Mouse (Mus musculus) liver, embryonic 15.5 days (tissue): ENCODE measurements around the gene Apip. TPM values are rescaled to one million over a fixed set of nuclear protein-coding genes. Genes with fewer than 3 reads are reported as not detected.

Experiments
- ATAC-seq: fragments of 200-750 bp; cut with Nextera tagmentation; 2 replicates; pipeline ENCODE4 v1.8.0; 2017; ENCODE audit warnings: moderate number of reproducible peaks, mild to moderate bottlenecking, moderate library complexity; ENCODE audit not compliant: insufficient read depth
- H3K27ac ChIP-seq: fragments of 300-500 bp; sonication (generic); replicated peaks from 2 replicates; pipeline ENCODE4 v1.5.1; 2015; ENCODE audit warnings: mild to moderate bottlenecking, inconsistent platforms
- H3K27me3 ChIP-seq: fragments of 300-500 bp; sonication (generic); 2 replicates; pipeline ENCODE4 v1.6.1; 2015; ENCODE audit warnings: mild to moderate bottlenecking, inconsistent platforms
- H3K36me3 ChIP-seq: fragments of 300-500 bp; sonication (generic); replicated peaks from 2 replicates; pipeline ENCODE4 v1.6.1; 2015; ENCODE audit warnings: moderate library complexity, mild to moderate bottlenecking, inconsistent platforms
- H3K4me1 ChIP-seq: fragments of 300-500 bp; sonication (generic); replicated peaks from 2 replicates; pipeline ENCODE4 v1.6.1; 2015; ENCODE audit warnings: inconsistent platforms
- H3K4me2 ChIP-seq: fragments of 300-500 bp; sonication (generic); 2 replicates; pipeline ENCODE4 v1.6.1; 2015; ENCODE audit warnings: moderate library complexity, mild to moderate bottlenecking, inconsistent platforms
- H3K4me3 ChIP-seq: fragments of 300-500 bp; sonication (generic); replicated peaks from 2 replicates; pipeline ENCODE4 v1.5.1; 2015; ENCODE audit warnings: mild to moderate bottlenecking, inconsistent platforms
- H3K9ac ChIP-seq: fragments of 300-500 bp; sonication (generic); 2 replicates; pipeline ENCODE4 v1.6.1; 2015; ENCODE audit warnings: moderate library complexity, mild to moderate bottlenecking, inconsistent platforms
- H3K9me3 ChIP-seq: fragments of 300-500 bp; sonication (generic); replicated peaks from 2 replicates; pipeline ENCODE4 v1.6.1; 2016; ENCODE audit warnings: inconsistent platforms
- WGBS: fragments of 180-500 bp; shearing (Covaris S2); methylation state at CpG from one replicate; pipeline ENCODE4 v1.1.7; 2015; ENCODE audit warnings: mixed read lengths; ENCODE audit not compliant: insufficient replicate concordance; 5-methylcytosine and 5-hydroxymethylcytosine counted together
- polyA plus RNA-seq: library from polyadenylated mRNA; unstranded; fragments of >200 nt; fragmentation: Nextera tagmentation; extraction: Ambion mirVana; gene quantifications from 2 replicates; pipeline ENCODE4 v1.2.1, GENCODE M21; 2015

Apip gene
- polyA plus RNA-seq, 1 experiment from 2014 or later = 37.3 TPM

GRCm38 (mm10) chr2:103068602-103069001 lies 4.9 kb upstream of the Apip start:
- Histone ChIP-seq H3K36me3 (no peaks in the 10 kb centered on the region), H3K9ac (no peak overlapping the region), H3K27ac (no peak overlapping the region), H3K9me3 (no peaks in the 10 kb centered on the region), H3K27me3 (no peaks in the 10 kb centered on the region), H3K4me3 (no peak overlapping the region), H3K4me2 (no peak overlapping the region), H3K4me1 (peaks cover 28% of the 10 kb centered on the region)
- WGBS = 50% methylated on average over 1 of the region's 1 CpGs
- no peak for ATAC-seq

DNA sequence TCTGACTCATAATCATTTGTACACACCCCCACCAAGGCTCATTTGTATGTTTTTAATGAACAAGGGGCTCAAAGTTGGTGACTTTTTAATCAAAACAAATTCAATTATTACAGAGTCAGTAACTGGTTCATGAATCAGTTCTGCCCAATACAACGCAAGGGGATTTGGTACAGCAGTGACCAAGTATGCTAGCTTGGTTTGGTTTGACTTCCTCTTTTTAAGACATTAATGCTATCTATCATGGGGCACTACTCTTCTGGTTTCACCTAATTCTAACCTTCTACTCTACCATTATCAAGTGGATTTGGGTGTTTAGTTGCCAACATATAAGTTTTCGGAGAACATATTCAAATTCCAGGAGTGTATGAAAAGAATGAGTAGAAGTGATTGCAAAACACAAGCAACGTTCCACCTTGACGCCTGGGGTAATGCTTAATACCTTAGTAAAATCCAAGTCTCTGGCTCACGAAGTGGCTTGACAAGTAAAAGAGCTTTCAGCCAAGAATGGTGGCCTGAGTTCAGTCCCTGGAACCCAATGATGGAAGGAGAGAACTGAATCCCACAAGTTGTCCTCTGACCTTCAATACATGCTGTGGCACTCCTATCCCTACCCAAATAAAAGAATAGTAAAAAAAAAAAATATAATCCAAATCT lies 3.6 kb upstream of the Apip start:
- Histone ChIP-seq H3K27me3 (no peaks in the 10 kb centered on the region), H3K4me2 (no peak overlapping the region), H3K36me3 (no peaks in the 10 kb centered on the region), H3K9me3 (no peaks in the 10 kb centered on the region), H3K27ac (no peak overlapping the region), H3K4me3 (no peak overlapping the region), H3K9ac (no peak overlapping the region), H3K4me1 (peaks cover 35% of the 10 kb centered on the region)
- 74% methylated on average over 5 of the region's 5 CpGs for WGBS
- no peak for ATAC-seq

DNA sequence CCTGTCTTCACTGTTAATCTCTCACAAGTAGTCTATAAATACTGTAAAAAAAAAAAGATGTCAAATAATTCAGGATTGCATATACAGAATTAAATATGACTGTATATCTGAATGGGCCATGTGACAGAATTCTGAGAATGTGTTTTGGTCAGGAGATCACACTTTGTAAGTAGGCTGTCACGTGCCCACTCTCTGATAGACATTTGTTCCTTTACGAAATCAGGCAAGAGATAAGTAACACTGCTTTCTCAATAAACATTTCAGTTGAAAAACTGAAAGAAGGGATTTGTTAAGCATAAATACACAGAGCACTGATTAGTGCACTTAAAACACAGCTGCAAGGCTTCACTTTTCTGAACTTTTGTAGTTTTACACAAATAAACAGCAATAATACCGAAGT lies 2.9 kb upstream of the Apip start:
- H3K4me2 ChIP-seq = no peak overlapping the region
- no peaks in the 10 kb centered on the region for H3K9me3 ChIP-seq
- no peaks in the 10 kb centered on the region for H3K36me3 ChIP-seq
- 50% methylated on average over 3 of the region's 3 CpGs for WGBS
- no peaks in the 10 kb centered on the region for H3K27me3 ChIP-seq
- no peak overlapping the region for H3K27ac ChIP-seq
- H3K4me1 ChIP-seq = peaks cover 38% of the 10 kb centered on the region
- ATAC-seq = no peak
- H3K4me3 ChIP-seq = no peak overlapping the region
- no peak overlapping the region for H3K9ac ChIP-seq

DNA sequence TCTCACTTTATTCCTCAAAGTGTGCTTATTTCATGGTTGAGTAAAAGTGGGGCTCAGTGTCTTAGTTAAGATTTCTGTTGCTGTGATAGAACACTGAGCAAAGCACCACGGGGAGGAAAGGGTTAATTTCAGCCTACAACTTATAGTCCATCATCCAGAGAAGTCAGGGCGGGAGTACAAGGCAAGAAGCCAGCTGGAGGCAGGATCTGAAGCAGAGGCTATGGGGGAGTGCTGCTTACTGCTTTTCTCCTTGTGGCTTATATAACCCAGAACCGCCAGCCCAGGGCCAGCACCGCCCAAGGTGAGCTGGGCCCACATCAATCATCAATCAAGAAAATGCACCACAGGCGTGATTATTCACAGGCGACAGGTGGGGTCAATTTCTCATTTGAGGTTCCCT lies 7.6 kb downstream of the Apip start:
- H3K4me2 ChIP-seq = no peak overlapping the region
- H3K36me3 ChIP-seq = peaks cover 2% of the 10 kb centered on the region; the same call in 1 of the 2 replicates
- 69% methylated on average over 6 of the region's 6 CpGs for WGBS
- no peak overlapping the region for H3K4me3 ChIP-seq
- no peak overlapping the region for H3K27ac ChIP-seq
- H3K4me1 ChIP-seq = no peaks in the 10 kb centered on the region; the same call in 1 of the 2 replicates
- no peaks in the 10 kb centered on the region for H3K9me3 ChIP-seq
- no peaks in the 10 kb centered on the region for H3K27me3 ChIP-seq
- no peak overlapping the region for H3K9ac ChIP-seq
- no peak for ATAC-seq

DNA sequence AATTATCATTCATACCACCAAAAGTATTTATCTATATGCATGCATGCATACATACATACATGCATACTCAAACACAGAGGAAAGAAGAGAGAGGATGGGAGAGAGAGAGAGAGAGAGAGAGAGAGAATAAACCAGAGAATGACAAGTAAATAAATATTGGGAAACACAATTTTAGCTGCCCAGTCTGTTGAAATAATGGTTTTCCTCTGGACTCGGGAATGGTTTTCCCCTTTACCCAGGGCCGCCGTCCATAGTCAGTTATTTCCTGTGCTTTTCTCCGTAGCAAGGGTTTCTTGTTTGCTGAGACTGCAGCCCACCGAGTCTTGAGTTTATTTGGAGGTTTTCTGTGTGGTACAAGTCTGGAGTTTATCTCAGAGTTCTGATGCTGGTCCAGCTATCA lies 8.2 kb downstream of the Apip start:
- ATAC-seq = no peak
- no peaks in the 10 kb centered on the region for H3K4me1 ChIP-seq
- H3K4me2 ChIP-seq = no peak overlapping the region
- no peak overlapping the region for H3K4me3 ChIP-seq
- no peaks in the 10 kb centered on the region for H3K27me3 ChIP-seq
- H3K9me3 ChIP-seq = no peaks in the 10 kb centered on the region
- H3K27ac ChIP-seq = no peak overlapping the region
- no peak overlapping the region for H3K9ac ChIP-seq
- peaks cover 2% of the 10 kb centered on the region; the same call in 1 of the 2 replicates for H3K36me3 ChIP-seq
- 53% methylated on average over 5 of the region's 5 CpGs for WGBS

DNA sequence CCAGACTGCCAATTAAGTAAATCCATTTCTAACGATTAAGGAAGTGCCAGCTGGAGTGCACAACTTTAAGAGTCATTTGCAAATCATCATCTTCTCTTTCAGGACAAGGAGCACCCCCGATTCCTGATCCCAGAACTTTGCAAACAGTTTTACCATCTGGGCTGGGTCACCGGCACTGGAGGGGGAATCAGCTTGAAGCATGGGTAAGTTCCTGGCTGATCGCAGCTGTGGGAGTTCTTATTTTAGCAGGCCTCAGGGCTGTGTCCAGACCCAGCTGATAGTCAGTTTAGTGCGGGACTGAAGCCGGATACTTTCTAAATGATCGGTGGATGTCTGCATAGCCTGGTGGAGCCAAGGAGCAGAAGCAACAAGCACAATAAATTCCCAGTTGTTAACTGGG lies 9.4 kb downstream of the Apip start:
- Histone ChIP-seq H3K4me1 (no peaks in the 10 kb centered on the region), H3K27ac (no peak overlapping the region), H3K9me3 (no peaks in the 10 kb centered on the region), H3K4me2 (no peak overlapping the region), H3K4me3 (no peak overlapping the region), H3K27me3 (no peaks in the 10 kb centered on the region), H3K9ac (no peak overlapping the region), H3K36me3 (peaks cover 12% of the 10 kb centered on the region)
- WGBS = 77% methylated on average over 7 of the region's 7 CpGs
- no peak for ATAC-seq

DNA sequence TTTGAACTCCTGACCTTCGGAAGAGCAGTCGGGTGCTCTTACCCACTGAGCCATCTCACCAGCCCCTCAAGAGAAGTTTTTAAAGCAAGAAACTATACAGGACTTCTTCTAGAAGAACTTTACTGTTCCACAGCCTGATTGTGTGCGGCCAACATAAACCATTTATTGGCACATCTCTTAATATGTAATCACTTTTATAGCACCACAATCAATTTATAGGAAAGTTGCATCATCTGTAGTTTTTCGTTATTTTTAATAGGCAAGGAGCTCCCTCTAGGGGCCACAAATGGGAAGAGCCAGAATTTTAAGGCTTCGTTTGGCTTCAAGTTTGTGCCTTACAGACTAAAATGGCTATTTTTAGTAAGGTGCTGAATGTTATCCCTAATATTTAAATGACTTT lies 11.0 kb downstream of the Apip start:
- WGBS = 50% methylated on average over 5 of the region's 5 CpGs
- Histone ChIP-seq H3K36me3 (peaks cover 27% of the 10 kb centered on the region), H3K27ac (no peak overlapping the region), H3K4me2 (no peak overlapping the region), H3K9me3 (no peaks in the 10 kb centered on the region), H3K4me3 (no peak overlapping the region), H3K4me1 (no peaks in the 10 kb centered on the region), H3K9ac (no peak overlapping the region), H3K27me3 (no peaks in the 10 kb centered on the region)
- no peak for ATAC-seq

GRCm38 (mm10) chr2:103085633-103086032 lies 12.2 kb downstream of the Apip start:
- no peak overlapping the region for H3K4me2 ChIP-seq
- H3K9ac ChIP-seq = no peak overlapping the region
- H3K9me3 ChIP-seq = no peaks in the 10 kb centered on the region
- no peak overlapping the region for H3K4me3 ChIP-seq
- no peaks in the 10 kb centered on the region for H3K27me3 ChIP-seq
- H3K27ac ChIP-seq = no peak overlapping the region
- peaks cover 34% of the 10 kb centered on the region for H3K36me3 ChIP-seq
- no peaks in the 10 kb centered on the region for H3K4me1 ChIP-seq
- no peak for ATAC-seq
- 72% methylated on average over 10 of the region's 10 CpGs for WGBS

DNA sequence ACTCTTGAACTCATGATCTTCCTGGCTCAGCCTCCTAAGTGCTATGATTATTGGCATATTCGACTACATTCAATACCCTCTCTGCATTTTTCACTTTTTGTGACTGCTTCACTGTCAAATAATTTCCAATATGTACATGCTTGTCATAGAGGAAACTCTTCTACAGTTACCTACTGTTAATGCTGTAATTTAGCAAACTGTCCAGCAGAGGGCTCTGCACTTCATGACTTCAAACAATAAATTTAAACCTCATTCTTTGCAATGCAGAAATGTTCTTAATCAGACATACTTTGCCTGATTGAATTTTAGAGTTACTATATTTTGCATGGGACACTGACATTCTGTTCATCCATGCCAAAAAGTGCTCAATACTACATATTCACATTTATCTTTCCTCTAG lies 13.0 kb downstream of the Apip start:
- WGBS = 0% methylated on average over 1 of the region's 1 CpGs
- ATAC-seq = no peak
- no peaks in the 10 kb centered on the region for H3K4me1 ChIP-seq
- H3K9ac ChIP-seq = no peak overlapping the region
- no peak overlapping the region for H3K27ac ChIP-seq
- no peaks in the 10 kb centered on the region for H3K9me3 ChIP-seq
- H3K27me3 ChIP-seq = no peaks in the 10 kb centered on the region
- H3K36me3 ChIP-seq = peaks cover 34% of the 10 kb centered on the region
- no peak overlapping the region for H3K4me2 ChIP-seq
- H3K4me3 ChIP-seq = no peak overlapping the region

DNA sequence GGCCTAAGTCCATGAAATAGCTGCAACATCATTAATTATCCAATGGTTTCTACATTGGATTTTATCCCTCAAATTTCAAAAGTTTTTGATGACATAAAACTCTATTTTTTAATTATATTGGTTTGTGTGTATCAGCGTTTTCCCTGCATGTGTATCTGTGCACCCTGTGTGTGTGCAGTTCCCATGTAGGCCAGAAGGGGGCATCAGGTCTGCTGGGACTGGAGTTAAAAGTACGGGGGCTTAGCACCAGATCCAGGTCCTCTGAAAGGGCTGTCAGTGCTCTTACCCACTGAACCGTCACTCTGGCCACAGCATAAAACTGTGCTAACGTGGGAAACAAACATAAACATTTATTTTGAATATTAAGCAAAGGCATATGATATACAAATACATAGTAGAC lies 14.6 kb downstream of the Apip start:
- Histone ChIP-seq H3K9me3 (no peaks in the 10 kb centered on the region), H3K4me2 (no peak overlapping the region), H3K27ac (no peak overlapping the region), H3K9ac (no peak overlapping the region), H3K36me3 (peaks cover 36% of the 10 kb centered on the region), H3K4me3 (no peak overlapping the region), H3K4me1 (no peaks in the 10 kb centered on the region), H3K27me3 (no peaks in the 10 kb centered on the region)
- no peak for ATAC-seq
- 84% methylated on average over 4 of the region's 4 CpGs for whole genome bisulfite sequencing

- Histone ChIP-seq H3K9ac (no peak overlapping the region), H3K27ac (no peak overlapping the region), H3K36me3 (peaks cover 46% of the 10 kb centered on the region), H3K9me3 (no peaks in the 10 kb centered on the region), H3K4me2 (no peak overlapping the region), H3K4me1 (no peaks in the 10 kb centered on the region), H3K4me3 (no peak overlapping the region), H3K27me3 (no peaks in the 10 kb centered on the region)
- WGBS = 83% methylated on average over 6 of the region's 6 CpGs
- ATAC-seq = no peak
These were observed 16.0 kb downstream of the Apip start for GRCm38 (mm10) chr2:103089521-103089920.

GRCm38 (mm10) chr2:103102595-103102994 lies 29.1 kb downstream of the Apip start:
- no peaks in the 10 kb centered on the region for H3K9me3 ChIP-seq
- H3K4me1 ChIP-seq = no peaks in the 10 kb centered on the region
- H3K4me3 ChIP-seq = no peak overlapping the region
- ATAC-seq = no peak
- H3K9ac ChIP-seq = no peak overlapping the region
- no peak overlapping the region for H3K27ac ChIP-seq
- no peak overlapping the region for H3K4me2 ChIP-seq
- 63% methylated on average over 5 of the region's 5 CpGs for WGBS
- no peaks in the 10 kb centered on the region for H3K27me3 ChIP-seq
- H3K36me3 ChIP-seq = no peaks in the 10 kb centered on the region
